Mouse (Mus musculus) CD4-positive naive resting alpha-beta T cell, adult 76 days (primary cell): Measurements from ENCODE around the gene Tmem151b. TPM values are rescaled to one million over a fixed set of nuclear protein-coding genes. Genes with fewer than 3 reads are reported as not detected.

Experiments used
- total RNA-seq: library from RNA; stranded (reverse); gene quantifications from one replicate; pipeline ENCODE4 v1.2.4, GENCODE M21; 2023

The Tmem151b gene
- total RNA-seq, result not detected

GRCm38 (mm10) chr17:45549617-45550181 lies at the start of gene Tmem151b:
Gene Tmem151b (minus strand): TSS chr17:45549677.

GRCm38 (mm10) chr17:45573087-45573779 lies 23.8 kb upstream of the Tmem151b start, which contains the start of gene Hsp90ab1:
Gene Hsp90ab1 (minus strand): TSS chr17:45573271.

GRCm38 (mm10) chr17:45563655-45564530 lies 14.4 kb upstream of the Tmem151b start, which contains the start of gene Slc35b2:
Gene Slc35b2 (plus strand): TSS chr17:45563874.

GRCm38 (mm10) chr17:45555452-45556106 lies 6.1 kb upstream of the Tmem151b start, which contains the start of gene Nfkbie:
Gene Nfkbie (plus strand): TSS chr17:45555703.

GRCm38 (mm10) chr17:45523263-45523662 lies 26.2 kb downstream of the Tmem151b start, which contains the start of gene Tcte1:
Gene Tcte1 (plus strand): TSS chr17:45523434.

GRCm38 (mm10) chr17:45506700-45507189 lies 42.7 kb downstream of the Tmem151b start, which contains the start of gene Aars2:
Gene Aars2 (plus strand): TSS chr17:45506841.

Other genes starting within 250 kb of the Tmem151b start
- 78.5 TPM for gene Cdc5l, start 115.9 kb downstream of the Tmem151b start, total RNA-seq
- gene Spats1, start 74.3 kb downstream of the Tmem151b start, total RNA-seq, result not detected
- 20.7 TPM for gene Aars2, start 42.8 kb downstream of the Tmem151b start, total RNA-seq
- not detected for gene Tcte1, start 26.2 kb downstream of the Tmem151b start, total RNA-seq
- 47.6 TPM for gene Nfkbie, start 6.0 kb upstream of the Tmem151b start, total RNA-seq
- 22.9 TPM for gene Slc35b2, start 14.2 kb upstream of the Tmem151b start, total RNA-seq
- 1,228 TPM for gene Hsp90ab1, start 23.6 kb upstream of the Tmem151b start, total RNA-seq
- 36.1 TPM for gene Slc29a1, start 49.9 kb upstream of the Tmem151b start, total RNA-seq
- gene Mymx, start 52.4 kb upstream of the Tmem151b start, total RNA-seq, result not detected
- gene Capn11, start 109.6 kb upstream of the Tmem151b start, total RNA-seq, result 2.8 TPM
- gene Mrpl14, start 136.6 kb upstream of the Tmem151b start, total RNA-seq, result 12.5 TPM
- 41.6 TPM for gene Tmem63b, start 137.2 kb upstream of the Tmem151b start, total RNA-seq
- gene 1600014C23Rik, start 184.2 kb upstream of the Tmem151b start, total RNA-seq, result not detected